Mouse (Mus musculus) frontal cortex, adult (tissue): ENCODE measurements around the gene Osgep.
"Not testable (repeated sequence)": the region's sequence is repeated elsewhere in the genome, so short reads cannot be mapped to it uniquely, and the experiment has no call there.

Experiments used
- ATAC-seq: cut with Nextera tagmentation; 2 replicates; pipeline ENCODE4 v1.9.2; 2017; ENCODE audit warnings: mild to moderate bottlenecking, moderate library complexity, mixed read lengths; ENCODE audit not compliant: low TSS enrichment

Gene Osgep

DNA sequence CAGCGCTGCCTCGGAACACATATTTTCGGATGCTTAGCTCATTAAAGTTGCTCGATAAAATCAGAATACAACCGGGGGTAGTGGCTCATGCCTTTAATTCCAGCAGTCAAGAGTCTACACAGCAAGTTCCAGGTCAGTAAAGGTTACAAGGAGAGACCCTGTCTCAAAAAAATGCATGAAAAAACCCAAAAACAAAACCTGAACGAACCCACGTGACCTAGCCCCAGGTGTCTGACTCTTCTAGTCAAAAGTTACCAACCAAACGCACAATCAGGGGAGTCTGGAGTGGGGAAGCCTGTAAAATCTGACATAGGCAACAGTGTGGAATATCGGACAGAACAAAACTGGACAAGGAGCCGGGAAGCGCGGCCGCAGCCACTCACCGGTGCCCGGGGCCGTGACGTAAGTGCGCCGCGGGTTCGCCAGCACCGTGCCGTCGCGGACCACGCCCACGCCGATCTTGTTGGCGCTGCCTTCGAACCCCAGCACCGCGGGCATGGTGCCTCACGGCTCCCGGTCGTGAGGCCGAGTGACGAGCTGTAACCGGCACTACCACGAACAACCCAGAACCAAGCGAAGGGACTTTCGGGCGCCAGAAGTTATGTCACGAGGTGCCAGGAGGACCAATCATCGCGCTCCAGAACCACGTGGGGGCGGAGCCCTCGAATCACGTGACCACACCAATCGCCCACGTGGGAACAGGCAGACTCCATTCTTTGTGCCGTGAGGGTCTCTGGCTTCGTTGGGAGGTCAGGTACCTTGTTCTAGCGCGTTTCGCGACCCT, at the start of gene Osgep, which contains the start of gene Apex1:
TSS of gene Osgep (minus strand) at position 613 of the 784 bp plus-strand sequence.
TSS of gene Apex1 (plus strand) at position 688 of the 784 bp plus-strand sequence.
- ATAC-seq: peak; percentile 94

DNA sequence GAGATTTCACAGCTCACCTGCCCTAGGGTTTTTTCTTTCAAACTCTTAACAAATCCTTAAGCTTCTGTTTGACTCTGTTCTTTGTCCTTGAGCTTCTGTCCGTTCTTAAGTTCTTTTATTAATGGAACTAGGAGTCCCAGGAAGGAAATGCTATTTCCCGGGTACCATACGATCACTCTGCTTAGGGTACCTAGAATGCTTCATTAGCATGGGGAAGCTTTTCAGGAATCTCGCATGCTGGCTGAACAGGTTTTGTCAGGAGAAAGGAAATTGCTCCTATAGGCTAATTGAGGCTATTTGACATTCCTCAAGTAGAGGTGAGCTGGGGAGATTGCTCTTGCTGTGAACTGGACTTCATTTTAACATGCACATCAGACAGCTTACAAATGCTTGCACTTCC, 49.0 kb upstream of the Osgep start:
- ATAC-seq: no peak

DNA sequence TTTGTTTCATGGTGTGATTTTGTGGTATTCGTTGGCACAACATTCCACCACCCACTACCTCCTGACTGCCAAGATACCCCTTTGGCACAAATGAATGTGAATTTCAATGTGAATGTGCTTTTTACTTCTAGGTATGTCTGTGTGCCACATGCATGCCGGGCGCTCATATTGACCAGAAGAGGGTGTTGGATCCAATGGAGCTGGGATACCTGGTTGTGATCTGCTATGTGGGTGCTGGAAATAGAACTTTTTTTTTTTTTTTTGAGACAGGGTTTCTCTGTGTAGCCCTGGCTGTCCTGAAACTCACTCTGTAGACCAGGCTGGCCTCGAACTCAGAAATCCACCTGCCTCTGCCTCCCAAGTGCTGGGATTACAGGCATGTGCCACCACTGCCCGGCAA, 48.4 kb upstream of the Osgep start:
- ATAC-seq: not testable (repeated sequence)

- no peak for ATAC-seq
Measured at GRCm38 (mm10) chr14:50970822-50971221, 46.1 kb upstream of the Osgep start.

DNA sequence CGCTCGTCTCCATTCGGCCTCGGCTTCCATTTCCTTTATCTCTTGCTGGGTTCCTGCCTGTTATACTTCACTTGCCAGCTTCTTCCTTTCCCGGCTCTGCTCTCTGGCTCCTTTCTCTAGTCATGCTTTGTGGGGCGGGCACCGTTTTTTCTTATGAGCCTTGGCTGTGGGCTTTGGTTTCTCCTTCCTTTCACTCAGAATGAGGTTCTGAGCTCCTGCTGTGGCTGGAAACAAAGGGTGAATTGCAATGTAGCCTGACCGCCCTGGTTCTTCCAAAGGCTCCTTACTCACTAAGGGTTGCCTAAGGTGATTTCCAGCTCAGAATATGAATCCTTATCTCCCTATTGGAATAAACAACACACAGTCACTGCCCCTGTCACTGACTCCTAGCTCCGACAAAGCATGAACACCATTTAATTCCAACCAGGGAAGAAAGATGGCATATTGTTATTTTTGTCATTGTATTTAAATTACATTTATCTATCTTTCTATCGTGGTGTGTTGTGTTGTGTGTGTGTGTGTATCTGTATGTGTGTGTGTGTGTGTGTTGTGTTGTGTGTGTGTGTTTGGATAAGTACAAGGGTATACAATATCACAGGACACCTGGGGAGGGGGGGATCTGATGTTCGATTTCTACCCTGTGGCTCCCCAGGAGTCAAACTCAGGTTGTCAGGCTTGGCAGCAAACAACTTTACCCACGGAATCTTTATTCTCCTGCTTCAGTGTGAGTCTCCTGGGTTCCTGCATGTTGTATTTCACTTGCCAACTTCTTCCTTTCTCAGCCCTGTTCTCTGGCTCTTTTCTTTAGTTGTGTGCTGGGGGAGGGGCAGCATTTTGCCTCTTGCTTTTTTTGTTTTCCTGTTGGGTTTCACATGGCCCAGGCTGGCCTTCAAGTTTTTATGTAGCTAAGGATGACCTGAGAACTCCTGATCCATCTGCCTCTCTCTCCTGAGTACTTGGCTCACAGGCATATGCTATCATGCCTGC, 45.2 kb upstream of the Osgep start:
- ATAC-seq: peak; percentile 77

- ATAC-seq: no peak
Measured at GRCm38 (mm10) chr14:50969041-50969440, 44.3 kb upstream of the Osgep start.

DNA sequence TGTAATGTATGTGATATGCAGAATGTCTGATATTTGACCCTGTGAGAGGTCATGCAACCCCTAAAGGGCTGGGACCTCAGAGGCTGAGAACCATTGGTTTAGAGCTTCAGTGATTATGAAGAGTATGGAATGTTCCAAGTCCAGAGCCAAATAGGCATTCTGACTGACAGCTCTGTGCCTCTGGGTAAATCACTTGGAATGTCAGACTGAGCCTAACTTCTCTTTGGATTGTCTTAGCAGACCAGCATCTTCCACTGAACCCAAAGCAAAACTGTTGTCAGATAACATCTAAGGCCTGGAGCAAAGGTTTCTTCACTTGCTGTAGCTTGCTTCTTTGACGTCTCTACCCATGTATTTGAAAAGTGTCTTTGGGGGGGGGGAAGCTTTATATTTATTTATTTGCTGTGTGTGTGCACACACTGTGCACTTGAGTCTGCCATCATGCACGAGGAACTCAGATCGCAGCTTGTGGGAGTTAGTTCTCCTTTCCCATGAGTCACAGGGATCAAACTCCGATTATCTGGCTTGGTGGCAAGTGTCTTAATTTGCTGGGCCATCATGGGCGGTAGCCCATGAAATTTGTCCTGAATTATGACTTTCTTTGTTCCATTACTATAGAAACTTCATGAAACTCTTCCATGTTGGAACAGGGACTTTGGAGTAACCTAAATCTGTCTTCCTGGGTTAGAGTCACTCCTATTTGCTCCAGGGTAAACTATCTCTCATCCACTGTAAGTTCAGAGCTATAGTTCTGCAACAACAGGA, 43.7 kb upstream of the Osgep start:
- ATAC-seq: no peak

DNA sequence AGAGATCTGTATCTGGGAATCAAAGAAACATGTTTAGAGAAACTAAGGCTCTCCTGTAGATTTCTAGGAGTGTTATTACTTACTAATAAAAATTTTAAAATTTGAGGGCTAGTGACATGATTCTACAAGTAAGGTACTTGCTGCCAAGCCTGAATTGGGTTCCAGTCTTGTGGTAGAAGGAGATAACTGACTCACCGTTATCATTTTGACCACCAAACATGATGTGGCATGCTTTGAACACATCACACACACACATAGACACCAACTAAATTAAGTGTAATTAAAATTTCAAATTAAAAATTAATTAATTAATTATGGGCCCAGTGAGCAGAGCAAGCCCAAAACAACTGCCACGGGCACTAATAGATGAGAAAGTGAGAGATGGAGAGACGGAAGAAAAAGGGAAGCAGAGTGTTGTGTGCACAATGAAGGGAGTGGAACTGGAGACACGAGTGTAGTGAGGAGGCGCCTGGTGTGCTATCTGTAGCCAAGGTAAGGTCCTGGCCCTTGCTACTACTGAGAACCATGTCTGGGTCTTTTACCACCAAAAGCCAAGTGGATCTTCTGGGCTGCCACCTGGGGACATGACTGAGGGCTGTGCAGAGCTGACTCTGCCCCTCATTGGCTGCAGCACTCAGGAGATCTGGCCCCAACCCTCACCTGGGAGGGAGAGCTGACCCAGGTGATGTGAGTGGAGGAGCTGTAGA, 33.7 kb upstream of the Osgep start:
- ATAC-seq: not testable (repeated sequence)

DNA sequence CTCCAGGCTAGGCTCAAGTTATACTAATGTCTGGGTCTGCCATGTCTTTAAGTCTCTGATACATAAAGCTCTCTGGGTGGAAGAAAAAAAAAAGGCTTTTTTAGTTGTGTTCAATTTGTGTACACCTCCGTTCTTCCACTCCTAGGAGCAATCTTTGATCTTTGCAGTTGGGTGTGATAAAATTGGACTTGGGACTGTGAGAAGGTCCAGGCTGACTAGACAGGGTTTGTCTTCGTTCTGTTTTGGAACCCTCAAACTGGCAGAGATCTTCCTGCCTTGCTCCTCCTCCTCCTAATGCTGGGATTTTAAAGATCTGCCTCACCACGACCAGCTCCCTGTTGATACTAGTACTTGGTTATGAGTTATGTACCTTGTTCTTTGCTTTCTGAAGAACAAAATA, 32.5 kb upstream of the Osgep start:
- not testable (repeated sequence) for ATAC-seq

- ATAC-seq: not testable (repeated sequence)
Measured at GRCm38 (mm10) chr14:50956724-50957123, 32.0 kb upstream of the Osgep start.

- ATAC-seq: peak; percentile 92
Measured at GRCm38 (mm10) chr14:50955942-50956508, 31.3 kb upstream of the Osgep start, which contains the start of gene Pnp2. TSS of gene Pnp2 (plus strand) at chr14:50955992.

DNA sequence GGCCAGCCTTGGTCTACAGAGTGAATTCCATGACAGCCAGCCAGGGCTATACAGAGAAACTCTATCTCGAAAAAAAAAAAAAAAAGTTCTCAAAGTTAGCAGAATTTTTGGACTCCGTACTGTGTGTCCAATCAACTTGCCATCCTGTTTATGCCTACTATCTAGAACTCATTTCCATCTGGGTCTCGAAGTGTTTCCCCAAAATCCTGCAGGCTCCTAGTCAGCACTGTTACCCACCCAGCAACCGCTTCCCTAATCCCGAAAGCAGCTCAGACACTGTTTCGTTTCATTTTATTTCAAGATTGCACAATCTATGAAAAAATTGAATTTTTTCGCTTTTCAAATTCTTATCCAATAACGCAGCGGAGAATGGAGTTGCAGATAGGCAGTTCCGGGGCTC, 30.8 kb upstream of the Osgep start:
- 0 out of 2 replicates have a peak, but pooled peaks have one; percentile 11 for ATAC-seq

- ATAC-seq: not testable (repeated sequence)
Measured at GRCm38 (mm10) chr14:50945526-50945925, 20.8 kb upstream of the Osgep start.

- ATAC-seq: not testable (repeated sequence)
Measured at GRCm38 (mm10) chr14:50945081-50945480, 20.4 kb upstream of the Osgep start.

DNA sequence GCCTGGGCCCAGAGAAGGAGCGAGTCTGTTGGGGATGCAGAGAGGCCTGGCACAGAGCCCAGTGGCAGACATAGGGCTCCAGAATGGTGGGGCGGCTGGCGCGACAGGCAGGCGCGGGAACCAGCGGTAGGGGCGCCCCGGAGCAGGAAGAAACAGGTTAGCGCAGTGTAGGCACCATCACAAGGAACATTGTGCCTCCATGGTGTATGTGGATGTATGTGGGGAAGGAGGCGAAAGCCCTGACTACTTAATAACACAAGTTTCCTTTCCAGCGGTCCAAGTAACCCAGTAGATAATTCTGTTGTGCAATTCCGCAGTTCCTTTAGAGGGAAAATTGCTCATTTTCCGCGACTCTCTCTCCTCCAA, 20.0 kb upstream of the Osgep start:
- peak; percentile 90 for ATAC-seq

DNA sequence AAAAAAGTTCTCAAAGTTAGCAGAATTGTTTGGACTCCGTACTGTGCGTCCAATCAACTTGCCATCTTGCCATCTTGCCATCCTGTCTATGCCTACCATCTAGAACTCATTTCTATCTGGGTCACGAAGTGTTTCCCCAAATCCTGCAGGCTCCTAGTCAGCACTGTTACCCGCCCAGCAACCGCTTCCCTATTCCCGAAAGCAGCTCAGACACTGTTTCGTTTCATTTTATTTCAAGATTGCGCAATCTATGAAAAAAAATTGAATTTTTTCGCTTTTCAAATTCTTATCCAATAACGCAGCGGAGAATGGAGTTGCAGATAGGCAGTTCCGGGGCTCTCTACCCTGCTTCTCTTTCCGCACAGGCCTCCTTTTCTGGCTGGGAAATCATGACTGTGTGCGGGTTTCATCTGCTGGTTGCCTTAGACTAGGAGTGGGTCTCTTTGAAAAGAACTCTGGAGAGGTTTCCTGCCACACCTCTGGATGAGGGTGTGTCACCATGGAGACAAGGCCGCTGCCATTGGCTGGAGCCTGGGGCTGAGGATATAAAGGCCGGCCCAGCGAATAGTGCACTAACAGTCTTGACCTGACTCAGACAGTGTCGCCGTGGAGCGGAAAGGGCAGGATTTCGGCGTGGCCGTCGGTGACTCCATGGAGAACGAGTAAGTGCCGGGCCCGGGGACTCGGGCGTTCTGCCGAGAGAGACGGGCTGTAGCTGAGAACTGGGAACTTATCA, 19.4 kb upstream of the Osgep start, which contains the start of gene Gm49342:
TSS of gene Gm49342 (plus strand) at position 586 of the 736 bp plus-strand sequence.
- peak; percentile 96 for ATAC-seq

- ATAC-seq: no peak
Measured at GRCm38 (mm10) chr14:50938940-50939339, 14.2 kb upstream of the Osgep start.

DNA sequence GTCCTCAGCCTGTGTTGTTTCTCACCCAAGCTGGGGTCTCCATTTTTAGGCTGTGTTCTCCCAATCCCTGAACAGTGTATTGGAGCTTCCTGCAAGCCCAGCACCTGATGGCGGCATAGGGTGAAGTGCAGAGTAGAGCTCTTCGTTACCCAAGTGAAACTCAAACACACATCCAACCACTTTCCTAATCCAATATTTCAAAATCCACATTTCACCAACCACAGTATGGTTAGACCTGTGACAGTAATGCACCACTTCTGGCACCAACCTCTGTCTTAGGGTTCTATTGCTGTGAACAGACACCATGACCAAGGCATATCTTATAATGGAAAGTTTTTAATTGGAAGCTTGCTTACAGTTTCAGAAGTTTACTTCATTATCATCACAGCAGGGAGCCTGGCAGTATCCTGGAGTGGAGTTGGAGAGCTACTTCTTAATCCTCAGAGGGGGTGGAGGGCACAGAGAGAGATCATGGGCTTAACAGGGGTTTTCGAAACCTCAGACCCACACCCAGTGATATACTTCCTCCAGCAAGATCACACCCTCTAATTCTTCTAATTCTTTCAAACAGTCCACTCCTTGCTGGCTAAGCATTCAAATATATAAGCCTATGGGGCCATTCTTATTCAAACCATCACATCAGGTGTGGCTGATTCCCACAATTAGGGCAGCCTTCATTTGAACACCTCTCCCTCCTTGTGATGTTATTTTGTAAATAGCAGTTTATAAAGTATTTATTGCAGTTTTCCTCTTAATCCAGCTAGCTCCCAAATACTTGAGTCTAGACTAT, 13.6 kb upstream of the Osgep start:
- no peak for ATAC-seq

DNA sequence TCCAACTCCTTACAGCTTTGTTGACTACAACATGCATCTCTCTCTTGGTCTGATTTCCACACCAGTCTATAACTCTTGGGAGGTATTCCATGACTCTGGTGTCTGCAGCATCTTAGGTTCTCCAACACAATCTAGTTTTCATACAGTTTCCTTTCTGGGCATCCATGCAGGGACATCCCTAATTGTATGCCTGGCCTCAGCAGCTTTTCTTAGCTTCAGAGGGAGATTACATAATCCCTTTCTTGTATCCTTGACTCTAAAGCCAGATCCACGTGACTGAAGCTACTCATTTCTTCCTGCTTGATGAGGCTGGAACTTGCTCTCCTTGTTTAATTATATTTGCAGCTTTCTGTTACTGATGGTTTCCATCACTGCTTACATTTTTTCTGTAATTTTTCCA, 12.0 kb upstream of the Osgep start:
- 0 out of 2 replicates have a peak, but pooled peaks have one; percentile 44 for ATAC-seq
